Mouse (Mus musculus) midbrain, embryonic 16.5 days (tissue): ENCODE measurements around the gene Sptlc3. TPM values are rescaled to one million over a fixed set of nuclear protein-coding genes. Genes with fewer than 3 reads are reported as not detected.

Source experiments
- ATAC-seq: fragments of 200-750 bp; cut with Nextera tagmentation; 2 replicates; pipeline ENCODE4 v1.8.0; 2017; ENCODE audit warnings: moderate TSS enrichment
- H3K27ac ChIP-seq: fragments of 300-500 bp; sonication (generic); 2 replicates; pipeline ENCODE4 v1.5.1; 2014; ENCODE audit warnings: mild to moderate bottlenecking, low read length, mixed read lengths
- H3K27me3 ChIP-seq: fragments of 300-500 bp; sonication (generic); 2 replicates; pipeline ENCODE4 v1.6.1; 2014; ENCODE audit warnings: low read depth, low read length, mixed read lengths; ENCODE audit not compliant: control insufficient read depth, insufficient read depth
- H3K36me3 ChIP-seq: fragments of 300-500 bp; sonication (generic); 2 replicates; pipeline ENCODE4 v1.6.1; 2014; ENCODE audit warnings: mild to moderate bottlenecking, low read length, moderate library complexity, mixed read lengths; ENCODE audit not compliant: control insufficient read depth, insufficient read depth
- H3K4me1 ChIP-seq: fragments of 300-500 bp; sonication (generic); 2 replicates; pipeline ENCODE4 v1.6.1; 2014; ENCODE audit warnings: mild to moderate bottlenecking, low read length, mixed read lengths; ENCODE audit not compliant: control insufficient read depth, insufficient read depth
- H3K4me2 ChIP-seq: fragments of 300-500 bp; sonication (generic); 2 replicates; pipeline ENCODE4 v1.6.1; 2014; ENCODE audit warnings: mild to moderate bottlenecking, low read length, mixed read lengths
- H3K4me3 ChIP-seq: fragments of 300-500 bp; sonication (generic); 2 replicates; pipeline ENCODE4 v1.5.1; 2014; ENCODE audit warnings: low read depth, mild to moderate bottlenecking, low read length, moderate library complexity, mixed read lengths
- H3K9ac ChIP-seq: fragments of 300-500 bp; sonication (generic); 2 replicates; pipeline ENCODE4 v1.6.1; 2014; ENCODE audit warnings: low read depth, low read length, mixed read lengths
- H3K9me3 ChIP-seq: fragments of 300-500 bp; sonication (generic); replicated peaks from 2 replicates; pipeline ENCODE4 v1.6.1; 2014; ENCODE audit warnings: mild to moderate bottlenecking, low read length, mixed read lengths; ENCODE audit not compliant: control insufficient read depth, poor library complexity, severe bottlenecking
- WGBS: fragments of 180-500 bp; shearing (Covaris S2); extraction: QIAGEN DNeasy Blood & Tissue Kit; methylation state at CpG from one replicate; pipeline ENCODE4 v1.1.7; 2014; 5-methylcytosine and 5-hydroxymethylcytosine counted together
- polyA plus RNA-seq: library from polyadenylated mRNA; unstranded; fragments of >200 nt; fragmentation: Nextera tagmentation; extraction: Ambion mirVana; gene quantifications from 2 replicates; pipeline ENCODE4 v1.2.1, GENCODE M21; 2015

The Sptlc3 gene
- polyA plus RNA-seq, 1 experiment from 2014 or later, result 0.24 TPM

DNA sequence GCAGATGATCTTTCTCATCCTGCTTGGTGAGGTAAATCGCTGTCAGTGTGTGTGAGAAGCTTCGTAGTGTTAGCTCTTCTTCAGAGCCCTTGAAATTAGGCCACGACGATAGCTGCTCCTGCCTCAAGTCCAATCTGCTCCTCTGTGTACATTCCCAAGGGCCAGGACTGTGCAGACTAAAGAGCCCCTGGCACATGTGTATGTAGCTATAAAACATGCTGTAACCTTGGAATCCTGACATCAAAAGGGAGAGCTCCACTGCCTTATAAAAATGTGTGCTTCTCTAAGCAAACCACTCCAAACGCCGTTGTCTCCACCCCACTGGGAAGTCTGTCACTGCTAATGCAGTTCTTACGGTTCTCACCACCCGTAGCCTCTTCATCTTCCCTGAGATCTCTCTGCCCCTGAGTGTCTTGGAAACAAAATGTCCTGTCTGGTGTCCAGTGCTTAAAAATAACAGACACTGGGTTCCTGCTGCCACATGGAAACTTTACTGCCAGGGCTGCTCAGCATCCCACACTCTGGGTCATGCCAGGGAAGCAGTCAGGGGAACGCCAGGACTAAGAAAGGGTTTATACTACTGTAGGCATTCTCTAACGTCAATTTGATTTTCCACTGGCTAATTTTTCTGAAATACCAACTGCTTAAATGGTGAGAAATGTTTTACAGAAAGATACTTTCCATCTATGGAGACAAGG lies 118.8 kb downstream of the Sptlc3 start:
- Histone ChIP-seq H3K27me3 (no peaks in the 10 kb centered on the region), H3K36me3 (no peaks in the 10 kb centered on the region), H3K9me3 (no peaks in the 10 kb centered on the region), H3K9ac (no peak overlapping the region), H3K4me3 (no peak overlapping the region), H3K4me2 (no peak overlapping the region), H3K27ac (no peak overlapping the region), H3K4me1 (peaks cover 17% of the 10 kb centered on the region; the same call in 1 of the 2 replicates)
- WGBS, result 53% methylated on average over 10 of the region's 10 CpGs
- no peak for ATAC-seq

DNA sequence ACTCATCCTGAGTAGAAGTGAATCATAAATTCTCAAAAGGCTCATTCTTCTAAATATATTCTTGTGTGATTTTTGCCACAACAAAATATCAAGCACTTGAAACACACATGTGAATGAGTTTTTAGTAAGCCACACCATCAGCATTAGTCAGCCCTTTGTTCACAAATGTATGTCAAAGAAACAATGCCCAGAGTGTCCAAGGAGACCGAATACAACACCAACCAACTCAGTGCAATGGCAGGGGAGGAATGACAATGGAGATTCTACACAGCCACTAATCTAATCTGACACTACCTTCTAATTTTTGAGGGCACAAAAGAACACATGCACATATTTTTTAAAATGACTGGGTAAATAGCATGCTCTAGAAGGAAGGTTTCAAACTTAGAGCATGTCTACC lies 132.8 kb downstream of the Sptlc3 start:
- no peaks in the 10 kb centered on the region for H3K4me1 ChIP-seq
- ATAC-seq, result no peak

DNA sequence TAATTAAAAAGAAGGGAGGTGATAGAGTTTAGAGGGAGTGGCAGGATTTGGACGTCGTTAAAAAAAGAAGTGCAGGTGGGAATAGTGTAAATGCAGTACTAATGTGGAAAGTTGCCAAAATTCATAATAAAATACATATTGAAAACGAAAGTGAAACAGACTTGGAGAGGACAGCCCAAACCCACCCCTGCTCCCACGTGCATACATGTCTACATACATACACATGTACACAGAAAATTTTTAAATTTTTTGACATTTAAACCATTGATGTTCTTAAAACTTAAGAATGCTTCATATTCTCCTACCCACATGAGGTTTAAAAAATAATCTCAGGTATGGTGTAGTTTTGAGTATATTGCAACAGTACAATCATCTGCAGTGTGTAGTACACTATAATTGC lies 135.0 kb downstream of the Sptlc3 start:
- Histone ChIP-seq H3K9ac (no peak overlapping the region), H3K27ac (no peak overlapping the region), H3K4me1 (no peaks in the 10 kb centered on the region), H3K4me2 (no peak overlapping the region), H3K36me3 (no peaks in the 10 kb centered on the region), H3K4me3 (no peak overlapping the region), H3K9me3 (no peaks in the 10 kb centered on the region), H3K27me3 (no peaks in the 10 kb centered on the region)
- WGBS, result 88% methylated on average over 4 of the region's 4 CpGs
- no peak for ATAC-seq

More for the DNA sequence above, 132.8 kb downstream of the Sptlc3 start:
- H3K9ac ChIP-seq, result no peak overlapping the region
- H3K27ac ChIP-seq, result no peak overlapping the region
- H3K4me2 ChIP-seq, result no peak overlapping the region
- WGBS, result 59% methylated on average over 1 of the region's 1 CpGs
- no peaks in the 10 kb centered on the region for H3K9me3 ChIP-seq
- H3K36me3 ChIP-seq, result no peaks in the 10 kb centered on the region
- H3K27me3 ChIP-seq, result no peaks in the 10 kb centered on the region
- no peak overlapping the region for H3K4me3 ChIP-seq

DNA sequence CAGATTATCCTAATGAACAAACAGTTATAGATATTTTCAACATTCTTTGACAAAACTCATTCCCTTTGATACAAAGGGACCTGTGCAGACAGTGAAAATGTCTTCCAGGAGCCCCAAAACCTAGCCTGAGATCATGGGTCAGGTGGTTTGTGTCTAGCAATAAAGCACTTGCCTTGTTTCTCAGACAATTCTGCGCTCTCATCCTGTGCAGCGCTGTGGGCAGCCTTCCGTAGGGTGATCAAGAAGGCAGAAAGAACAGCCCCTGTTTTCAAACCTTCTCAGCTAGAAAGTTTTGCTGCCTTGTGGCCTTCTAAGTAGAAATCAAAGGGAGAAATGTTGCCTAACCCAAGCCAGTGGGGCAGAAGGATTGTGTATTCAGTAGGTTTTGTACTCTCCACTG lies 135.9 kb downstream of the Sptlc3 start:
- no peak for ATAC-seq
- WGBS, result 67% methylated on average over 3 of the region's 3 CpGs
- Histone ChIP-seq H3K27me3 (no peaks in the 10 kb centered on the region), H3K36me3 (no peaks in the 10 kb centered on the region), H3K27ac (no peak overlapping the region), H3K9ac (no peak overlapping the region), H3K4me2 (no peak overlapping the region), H3K9me3 (no peaks in the 10 kb centered on the region), H3K4me3 (no peak overlapping the region), H3K4me1 (no peaks in the 10 kb centered on the region)

DNA sequence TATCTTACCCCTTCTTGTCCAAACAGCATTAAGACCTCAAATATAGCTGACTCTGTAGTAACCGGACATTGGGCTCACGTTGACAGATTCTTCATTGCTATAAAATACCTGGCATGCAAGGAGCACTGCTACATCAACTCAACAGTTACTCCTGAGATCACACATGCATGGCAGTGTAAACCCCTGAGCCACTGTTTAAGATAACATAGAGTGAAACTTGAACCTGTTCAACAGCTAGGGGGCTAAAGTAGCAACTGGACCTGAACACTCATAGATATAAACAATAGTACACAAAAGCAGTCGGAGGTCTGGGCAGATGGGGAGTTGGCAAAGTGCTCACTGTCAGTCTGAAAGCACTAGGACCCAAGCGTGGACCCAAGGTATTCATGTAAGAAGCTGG lies 140.8 kb downstream of the Sptlc3 start:
- Histone ChIP-seq H3K4me2 (no peak overlapping the region), H3K4me3 (no peak overlapping the region), H3K36me3 (no peaks in the 10 kb centered on the region), H3K27ac (no peak overlapping the region), H3K9me3 (no peaks in the 10 kb centered on the region), H3K9ac (no peak overlapping the region), H3K4me1 (no peaks in the 10 kb centered on the region), H3K27me3 (no peaks in the 10 kb centered on the region)
- ATAC-seq, result no peak
- 91% methylated on average over 4 of the region's 4 CpGs for WGBS

DNA sequence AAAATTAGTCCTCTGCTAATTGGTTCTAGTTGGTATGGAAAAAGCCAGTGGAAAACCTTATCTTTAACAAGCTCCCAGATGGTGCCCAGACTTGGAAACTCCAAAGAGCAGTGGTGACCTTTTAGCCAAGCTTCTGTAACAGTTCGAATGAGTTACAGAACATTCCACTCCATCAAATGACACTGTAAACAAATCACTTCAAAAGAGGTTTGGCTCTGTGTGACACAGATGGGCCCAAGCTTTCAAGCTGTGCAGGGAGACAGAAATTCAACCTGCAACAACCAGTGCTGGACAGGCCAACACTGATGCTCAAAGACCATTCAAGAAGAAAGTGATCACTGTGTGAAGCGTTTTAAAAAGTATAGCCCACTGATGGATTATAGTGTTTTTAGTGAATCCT lies 144.1 kb downstream of the Sptlc3 start:
- Histone ChIP-seq H3K4me1 (no peaks in the 10 kb centered on the region), H3K27ac (no peak overlapping the region), H3K4me2 (no peak overlapping the region), H3K27me3 (no peaks in the 10 kb centered on the region), H3K36me3 (no peaks in the 10 kb centered on the region), H3K9ac (no peak overlapping the region), H3K4me3 (no peak overlapping the region), H3K9me3 (no peaks in the 10 kb centered on the region)
- WGBS, result 75% methylated on average over 2 of the region's 2 CpGs
- no peak for ATAC-seq

DNA sequence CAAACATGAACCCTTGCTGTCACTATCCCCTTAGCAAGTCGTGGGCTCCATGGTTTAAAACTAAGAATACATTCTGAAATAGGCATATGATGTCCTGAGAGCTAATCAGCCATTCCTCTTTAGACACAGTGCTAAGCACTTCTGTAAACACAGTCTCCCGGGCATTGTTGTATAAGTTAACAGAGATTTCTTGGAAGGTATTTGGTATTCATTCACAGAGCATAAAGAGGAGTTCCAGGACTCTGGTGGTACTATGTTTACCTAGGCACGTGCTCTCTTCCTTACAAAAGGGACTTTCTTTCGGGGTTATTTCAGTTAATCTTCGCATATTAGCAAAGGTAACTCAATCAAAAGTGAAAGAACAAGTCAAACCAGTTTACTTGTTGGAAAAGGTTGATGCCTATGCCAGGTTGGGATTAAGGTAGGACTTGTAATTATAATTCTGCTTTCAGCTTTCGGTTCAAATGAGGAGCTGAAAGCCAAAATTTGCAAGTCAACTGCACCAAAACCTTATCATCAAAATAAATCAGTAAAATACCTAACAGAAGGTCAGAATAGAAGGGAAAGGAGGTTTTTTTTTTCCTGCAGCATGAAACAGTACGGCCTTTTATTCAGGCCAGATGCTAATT lies 148.2 kb downstream of the Sptlc3 start:
- Histone ChIP-seq H3K4me2 (no peak overlapping the region), H3K4me3 (no peak overlapping the region), H3K9me3 (no peaks in the 10 kb centered on the region), H3K27me3 (no peaks in the 10 kb centered on the region), H3K9ac (no peak overlapping the region), H3K36me3 (no peaks in the 10 kb centered on the region), H3K4me1 (no peaks in the 10 kb centered on the region), H3K27ac (no peak overlapping the region)
- WGBS, result 34% methylated on average over 7 of the region's 7 CpGs
- ATAC-seq, result peak; percentile 48; the same call in 1 of the 2 replicates

DNA sequence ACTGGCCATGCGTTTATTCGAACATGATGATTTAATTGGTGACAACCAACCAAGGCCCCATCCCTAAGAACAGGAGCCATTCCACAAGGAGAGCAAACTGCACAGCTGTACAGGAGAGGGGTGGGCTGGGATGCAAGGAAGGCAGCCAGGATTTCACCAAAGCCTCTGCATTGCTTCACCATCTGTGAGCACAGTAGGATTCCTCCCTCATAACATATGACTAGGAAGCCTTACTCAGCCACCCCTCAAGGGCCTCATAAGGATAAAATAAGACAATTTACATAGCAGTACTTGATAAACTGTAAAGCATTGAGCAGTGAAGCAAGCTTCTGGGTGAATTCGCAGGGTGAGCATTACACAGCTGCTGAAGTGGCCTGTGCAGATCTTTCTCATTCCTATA lies 155.8 kb downstream of the Sptlc3 start:
- Histone ChIP-seq H3K4me2 (no peak overlapping the region), H3K27ac (no peak overlapping the region), H3K36me3 (no peaks in the 10 kb centered on the region), H3K4me3 (no peak overlapping the region), H3K9me3 (no peaks in the 10 kb centered on the region), H3K4me1 (no peaks in the 10 kb centered on the region), H3K9ac (no peak overlapping the region), H3K27me3 (no peaks in the 10 kb centered on the region)
- no peak for ATAC-seq
- 82% methylated on average over 3 of the region's 3 CpGs for WGBS

DNA sequence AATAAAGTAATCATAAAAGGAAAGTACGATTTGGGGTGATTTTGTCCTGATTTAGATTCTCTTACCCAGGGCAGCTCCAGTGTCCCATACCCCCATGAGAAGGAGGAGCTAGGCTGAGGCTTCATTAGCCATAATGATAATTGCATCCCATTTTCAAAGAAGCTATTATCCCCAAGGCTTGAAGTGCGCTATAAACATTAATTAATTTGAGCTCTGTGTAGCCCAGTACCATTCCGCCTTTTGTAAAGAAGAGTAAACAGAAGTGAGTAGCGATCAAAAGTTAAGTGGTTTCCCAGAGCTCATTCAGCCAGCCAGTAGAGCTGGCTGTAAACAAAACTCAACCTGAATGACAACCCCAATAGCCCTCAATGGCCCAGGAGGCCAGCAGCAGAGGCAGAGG lies 163.0 kb downstream of the Sptlc3 start:
- Histone ChIP-seq H3K27ac (no peak overlapping the region), H3K36me3 (no peaks in the 10 kb centered on the region), H3K4me1 (no peaks in the 10 kb centered on the region), H3K9ac (no peak overlapping the region), H3K9me3 (no peaks in the 10 kb centered on the region), H3K4me2 (no peak overlapping the region), H3K4me3 (no peak overlapping the region), H3K27me3 (no peaks in the 10 kb centered on the region)
- ATAC-seq, result no peak
- WGBS, result 61% methylated on average over 4 of the region's 4 CpGs
